Mouse (Mus musculus): Measurements from ENCODE around the gene Tox2. TPM values are rescaled to one million over a fixed set of nuclear protein-coding genes. Genes with fewer than 3 reads are reported as not detected.

The Tox2 gene
- polyA plus RNA-seq, 1 experiment from 2014 or later = 3.3 TPM

GRCm38 (mm10) chr2:163340263-163340662 lies 137.3 kb downstream of the Tox2 start:
- H3K4me2 ChIP-seq = no peak overlapping the region
- H3K4me3 ChIP-seq = no peak overlapping the region
- H3K9ac ChIP-seq = no peak overlapping the region
- H3K9me3 ChIP-seq = no peaks in the 10 kb centered on the region
- H3K27ac ChIP-seq = no peak overlapping the region
- ATAC-seq (ENCODE audit: borderline replicate concordance, extremely low read depth, low FRiP score, low TSS enrichment) = no peak
- H3K27me3 ChIP-seq = peaks cover 50% of the 10 kb centered on the region
- H3K36me3 ChIP-seq = no peaks in the 10 kb centered on the region
- H3K4me1 ChIP-seq = peaks cover 11% of the 10 kb centered on the region
- 19% methylated on average over 9 of the region's 9 CpGs for WGBS

- no peak overlapping the region for H3K27ac ChIP-seq
- no peaks in the 10 kb centered on the region for H3K36me3 ChIP-seq
Measured at GRCm38 (mm10) chr2:163343671-163344070, 140.7 kb downstream of the Tox2 start.

GRCm38 (mm10) chr2:163344976-163345660 lies 142.2 kb downstream of the Tox2 start:
- no peak overlapping the region for H3K9ac ChIP-seq
- no peak overlapping the region for H3K4me2 ChIP-seq
- no peak overlapping the region for H3K4me3 ChIP-seq
- peaks cover 12% of the 10 kb centered on the region for H3K27me3 ChIP-seq
- peak overlapping the region; percentile 39; the same call in 1 of the 2 replicates for H3K27ac ChIP-seq
- WGBS = 53% methylated on average over 13 of the region's 13 CpGs
- no peaks in the 10 kb centered on the region for H3K9me3 ChIP-seq
- peaks cover 18% of the 10 kb centered on the region; the same call in 1 of the 2 replicates for H3K4me1 ChIP-seq
- peak; percentile 43; the same call in 1 of the 2 replicates for ATAC-seq (ENCODE audit: borderline replicate concordance, extremely low read depth, low FRiP score, low TSS enrichment)
- H3K36me3 ChIP-seq = no peaks in the 10 kb centered on the region

More at GRCm38 (mm10) chr2:163343671-163344070, 140.7 kb downstream of the Tox2 start:
- Histone ChIP-seq H3K4me2 (no peak overlapping the region), H3K27me3 (peaks cover 27% of the 10 kb centered on the region), H3K4me3 (no peak overlapping the region), H3K9ac (no peak overlapping the region), H3K9me3 (no peaks in the 10 kb centered on the region), H3K4me1 (peaks cover 15% of the 10 kb centered on the region)
- 87% methylated on average over 4 of the region's 4 CpGs for WGBS
- ATAC-seq (ENCODE audit: borderline replicate concordance, extremely low read depth, low FRiP score, low TSS enrichment) = no peak

GRCm38 (mm10) chr2:163346497-163346896 lies 143.6 kb downstream of the Tox2 start:
- Histone ChIP-seq H3K27me3 (no peaks in the 10 kb centered on the region), H3K9me3 (no peaks in the 10 kb centered on the region), H3K4me2 (no peak overlapping the region), H3K36me3 (no peaks in the 10 kb centered on the region), H3K4me1 (peaks cover 18% of the 10 kb centered on the region; the same call in 1 of the 2 replicates), H3K9ac (no peak overlapping the region), H3K4me3 (no peak overlapping the region), H3K27ac (no peak overlapping the region)
- ATAC-seq (ENCODE audit: borderline replicate concordance, extremely low read depth, low FRiP score, low TSS enrichment) = no peak
- WGBS = 72% methylated on average over 11 of the region's 11 CpGs

- Histone ChIP-seq H3K4me1 (peaks cover 23% of the 10 kb centered on the region), H3K27ac (no peak overlapping the region)
Measured at GRCm38 (mm10) chr2:163347517-163348184, 144.7 kb downstream of the Tox2 start.

GRCm38 (mm10) chr2:163348677-163349076 lies 145.8 kb downstream of the Tox2 start:
- no peak for ATAC-seq (ENCODE audit: borderline replicate concordance, extremely low read depth, low FRiP score, low TSS enrichment)
- Histone ChIP-seq H3K4me1 (peaks cover 23% of the 10 kb centered on the region), H3K4me3 (no peak overlapping the region), H3K4me2 (no peak overlapping the region), H3K27me3 (no peaks in the 10 kb centered on the region), H3K9me3 (no peaks in the 10 kb centered on the region), H3K36me3 (no peaks in the 10 kb centered on the region), H3K9ac (no peak overlapping the region), H3K27ac (no peak overlapping the region)
- 73% methylated on average over 7 of the region's 7 CpGs for WGBS

More at GRCm38 (mm10) chr2:163347517-163348184, 144.7 kb downstream of the Tox2 start:
- no peak for ATAC-seq (ENCODE audit: borderline replicate concordance, extremely low read depth, low FRiP score, low TSS enrichment)
- Histone ChIP-seq H3K4me3 (no peak overlapping the region), H3K4me2 (no peak overlapping the region), H3K36me3 (no peaks in the 10 kb centered on the region), H3K27me3 (no peaks in the 10 kb centered on the region), H3K9ac (no peak overlapping the region), H3K9me3 (no peaks in the 10 kb centered on the region)
- WGBS = 86% methylated on average over 8 of the region's 8 CpGs

- Histone ChIP-seq H3K9ac (no peak overlapping the region), H3K4me2 (no peak overlapping the region), H3K4me3 (no peak overlapping the region), H3K9me3 (no peaks in the 10 kb centered on the region), H3K27ac (0 out of 2 replicates have a peak overlapping the region, but pooled peaks have one; percentile 9), H3K27me3 (no peaks in the 10 kb centered on the region), H3K36me3 (no peaks in the 10 kb centered on the region), H3K4me1 (peaks cover 27% of the 10 kb centered on the region)
- no peak; the same call in 1 of the 2 replicates for ATAC-seq (ENCODE audit: borderline replicate concordance, extremely low read depth, low FRiP score, low TSS enrichment)
- 54% methylated on average over 9 of the region's 9 CpGs for WGBS
Measured at GRCm38 (mm10) chr2:163349411-163349810, 146.5 kb downstream of the Tox2 start.

GRCm38 (mm10) chr2:163350443-163350842 lies 147.5 kb downstream of the Tox2 start:
- Histone ChIP-seq H3K9ac (no peak overlapping the region), H3K4me1 (peaks cover 22% of the 10 kb centered on the region), H3K27ac (no peak overlapping the region), H3K4me3 (no peak overlapping the region), H3K4me2 (no peak overlapping the region), H3K36me3 (no peaks in the 10 kb centered on the region), H3K9me3 (no peaks in the 10 kb centered on the region), H3K27me3 (no peaks in the 10 kb centered on the region)
- no peak for ATAC-seq (ENCODE audit: borderline replicate concordance, extremely low read depth, low FRiP score, low TSS enrichment)
- WGBS = 45% methylated on average over 5 of the region's 5 CpGs

- Histone ChIP-seq H3K9me3 (no peaks in the 10 kb centered on the region), H3K27ac (peak overlapping the region; percentile 36; the same call in 1 of the 2 replicates), H3K9ac (no peak overlapping the region), H3K4me3 (no peak overlapping the region), H3K4me2 (no peak overlapping the region), H3K4me1 (peaks cover 20% of the 10 kb centered on the region), H3K27me3 (no peaks in the 10 kb centered on the region), H3K36me3 (no peaks in the 10 kb centered on the region)
- WGBS = 7% methylated on average over 7 of the region's 7 CpGs
- peak; percentile 55 for ATAC-seq (ENCODE audit: borderline replicate concordance, extremely low read depth, low FRiP score, low TSS enrichment)
Measured at GRCm38 (mm10) chr2:163353731-163354130, 150.8 kb downstream of the Tox2 start.

GRCm38 (mm10) chr2:163355666-163356065 lies 152.7 kb downstream of the Tox2 start:
- no peaks in the 10 kb centered on the region for H3K27me3 ChIP-seq
- no peaks in the 10 kb centered on the region for H3K9me3 ChIP-seq
- H3K4me3 ChIP-seq = no peak overlapping the region
- H3K9ac ChIP-seq = no peak overlapping the region
- no peak overlapping the region for H3K27ac ChIP-seq
- no peaks in the 10 kb centered on the region for H3K36me3 ChIP-seq
- 79% methylated on average over 8 of the region's 8 CpGs for WGBS
- peaks cover 9% of the 10 kb centered on the region for H3K4me1 ChIP-seq
- no peak for ATAC-seq (ENCODE audit: borderline replicate concordance, extremely low read depth, low FRiP score, low TSS enrichment)
- H3K4me2 ChIP-seq = no peak overlapping the region

- WGBS = 72% methylated on average over 12 of the region's 12 CpGs
- no peaks in the 10 kb centered on the region for H3K36me3 ChIP-seq
- no peak overlapping the region for H3K4me3 ChIP-seq
- no peak overlapping the region for H3K27ac ChIP-seq
- peaks cover 9% of the 10 kb centered on the region for H3K4me1 ChIP-seq
- no peak for ATAC-seq (ENCODE audit: borderline replicate concordance, extremely low read depth, low FRiP score, low TSS enrichment)
- H3K9ac ChIP-seq = no peak overlapping the region
- H3K4me2 ChIP-seq = no peak overlapping the region
- H3K9me3 ChIP-seq = no peaks in the 10 kb centered on the region
- no peaks in the 10 kb centered on the region for H3K27me3 ChIP-seq
Measured at GRCm38 (mm10) chr2:163356113-163356840, 153.4 kb downstream of the Tox2 start.

Data from lung, embryonic 15.5 days (tissue).